Mouse (Mus musculus): ENCODE data around the gene Aloxe3. TPM values are rescaled to one million over a fixed set of nuclear protein-coding genes. Genes with fewer than 3 reads are reported as not detected.

Aloxe3 gene
- 8.1 and 8.5 TPM in 2 replicates for polyA plus RNA-seq (2015; fragmentation: Nextera tagmentation; extraction: Ambion mirVana)

DNA sequence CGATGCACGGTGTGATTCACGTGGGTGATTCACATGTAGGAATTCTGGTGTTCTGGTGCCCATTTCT is at the start of gene Aloxe3:
TSS of gene Aloxe3 (plus strand) at position 45 of the 67 bp plus-strand sequence.
- H3K36me3 ChIP-seq (ENCODE audit: control insufficient read depth, insufficient read depth, low read length), result no peaks in the 10 kb centered on the region
- no peak for ATAC-seq
- peak within 1 kb of the TSS; percentile 55 for H3K9ac ChIP-seq (ENCODE audit: low read depth, low read length)
- peaks cover 2% of the 10 kb centered on the region for H3K4me1 ChIP-seq (ENCODE audit: control insufficient read depth, insufficient read depth, low read depth, low read length)
- peak within 1 kb of the TSS; percentile 59 for H3K4me2 ChIP-seq (ENCODE audit: low read length)
- H3K27me3 ChIP-seq (replicated peaks; ENCODE audit: control insufficient read depth, insufficient read depth, low read length), result no peaks in the 10 kb centered on the region
- peak within 1 kb of the TSS; percentile 47 for H3K4me3 ChIP-seq (ENCODE audit: low read length)
- H3K27ac ChIP-seq (ENCODE audit: low read depth, low read length), result peak within 1 kb of the TSS; percentile 49
- WGBS, result 1% methylated on average over 3 of the region's 3 CpGs
- H3K9me3 ChIP-seq (ENCODE audit: control insufficient read depth, low read length), result no peaks in the 10 kb centered on the region

DNA sequence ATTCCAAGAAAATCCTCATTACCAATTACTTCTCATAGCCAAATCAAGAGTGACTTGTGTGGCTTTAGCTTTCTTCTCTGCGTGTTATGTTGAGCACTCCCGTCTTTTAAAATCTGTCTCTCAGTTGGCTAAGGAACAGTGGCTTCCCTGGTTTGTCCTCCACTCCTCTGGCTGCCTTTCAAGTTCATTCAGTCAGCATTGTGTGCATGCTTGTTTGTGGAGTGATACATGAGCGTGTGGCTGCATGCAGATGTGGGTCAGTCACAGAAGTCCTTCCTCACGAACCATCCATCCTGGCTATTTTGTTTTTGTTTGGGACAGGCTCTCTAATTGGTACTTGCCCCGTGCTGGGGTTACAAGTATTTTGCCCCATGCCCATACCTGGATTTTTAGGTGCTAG is 49.1 kb upstream of the Aloxe3 start:
- no peak overlapping the region for H3K4me3 ChIP-seq (ENCODE audit: low read length)
- H3K4me1 ChIP-seq (ENCODE audit: control insufficient read depth, insufficient read depth, low read depth, low read length), result peaks cover 13% of the 10 kb centered on the region
- H3K4me2 ChIP-seq (ENCODE audit: low read length), result no peak overlapping the region
- WGBS, result 56% methylated on average over 5 of the region's 5 CpGs
- H3K9me3 ChIP-seq (ENCODE audit: control insufficient read depth, low read length), result no peaks in the 10 kb centered on the region
- no peaks in the 10 kb centered on the region for H3K36me3 ChIP-seq (ENCODE audit: control insufficient read depth, insufficient read depth, low read length)
- H3K9ac ChIP-seq (ENCODE audit: low read depth, low read length), result no peak overlapping the region
- no peak overlapping the region for H3K27ac ChIP-seq (ENCODE audit: low read depth, low read length)
- H3K27me3 ChIP-seq (replicated peaks; ENCODE audit: control insufficient read depth, insufficient read depth, low read length), result no peaks in the 10 kb centered on the region
- ATAC-seq, result no peak

DNA sequence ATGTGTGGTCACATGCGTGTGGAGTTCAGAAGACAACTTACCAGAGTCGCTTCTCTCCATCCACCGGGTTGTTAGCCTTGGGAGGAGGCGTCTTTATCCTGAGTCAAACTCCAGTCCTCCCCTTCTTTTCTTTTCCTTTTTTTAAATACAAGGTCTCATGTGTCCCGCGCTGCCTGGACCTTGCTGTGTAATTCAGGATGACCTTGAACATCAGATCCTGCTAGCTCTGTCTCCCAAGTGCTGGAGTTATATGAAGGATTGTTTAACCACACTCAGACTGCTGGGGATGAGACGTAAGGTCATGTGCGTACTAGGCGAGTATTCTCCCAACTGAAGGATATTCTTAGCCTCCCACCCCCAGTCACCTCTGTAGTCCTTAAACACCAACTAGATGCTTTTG is 48.4 kb upstream of the Aloxe3 start:
- Histone ChIP-seq H3K4me2 (ENCODE audit: low read length) (no peak overlapping the region), H3K27ac (ENCODE audit: low read depth, low read length) (no peak overlapping the region), H3K36me3 (ENCODE audit: control insufficient read depth, insufficient read depth, low read length) (no peaks in the 10 kb centered on the region), H3K27me3 (replicated peaks; ENCODE audit: control insufficient read depth, insufficient read depth, low read length) (no peaks in the 10 kb centered on the region), H3K9me3 (ENCODE audit: control insufficient read depth, low read length) (no peaks in the 10 kb centered on the region), H3K4me1 (ENCODE audit: control insufficient read depth, insufficient read depth, low read depth, low read length) (peaks cover 7% of the 10 kb centered on the region), H3K4me3 (ENCODE audit: low read length) (no peak overlapping the region), H3K9ac (ENCODE audit: low read depth, low read length) (no peak overlapping the region)
- ATAC-seq, result no peak
- WGBS, result 85% methylated on average over 9 of the region's 9 CpGs

DNA sequence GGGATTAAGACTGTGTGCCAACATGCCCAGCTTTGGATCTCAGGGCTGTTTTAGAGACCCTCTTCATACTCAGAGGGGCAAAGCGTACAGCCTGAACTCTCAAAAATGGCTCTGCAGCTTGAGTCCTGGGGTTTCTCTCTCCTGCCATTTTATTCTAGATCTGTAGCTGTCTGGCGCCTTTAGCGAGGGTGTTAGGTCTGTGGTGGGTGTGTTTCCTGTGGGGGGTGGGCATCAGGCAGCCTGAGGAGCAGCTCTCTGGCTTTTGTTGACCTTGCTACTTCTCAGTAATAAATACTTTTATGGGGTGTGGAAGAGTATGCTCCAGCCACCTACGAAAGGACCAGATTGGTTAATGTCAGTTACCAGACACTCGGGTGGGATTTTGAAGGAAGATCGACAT is 47.7 kb upstream of the Aloxe3 start:
- WGBS, result 83% methylated on average over 6 of the region's 6 CpGs
- no peak for ATAC-seq
- Histone ChIP-seq H3K9ac (ENCODE audit: low read depth, low read length) (no peak overlapping the region), H3K27ac (ENCODE audit: low read depth, low read length) (no peak overlapping the region), H3K4me2 (ENCODE audit: low read length) (no peak overlapping the region), H3K27me3 (replicated peaks; ENCODE audit: control insufficient read depth, insufficient read depth, low read length) (no peaks in the 10 kb centered on the region), H3K36me3 (ENCODE audit: control insufficient read depth, insufficient read depth, low read length) (no peaks in the 10 kb centered on the region), H3K9me3 (ENCODE audit: control insufficient read depth, low read length) (no peaks in the 10 kb centered on the region), H3K4me1 (ENCODE audit: control insufficient read depth, insufficient read depth, low read depth, low read length) (0 out of 2 replicates have a peak, but pooled peaks cover 4% of the 10 kb centered on the region), H3K4me3 (ENCODE audit: low read length) (no peak overlapping the region)

DNA sequence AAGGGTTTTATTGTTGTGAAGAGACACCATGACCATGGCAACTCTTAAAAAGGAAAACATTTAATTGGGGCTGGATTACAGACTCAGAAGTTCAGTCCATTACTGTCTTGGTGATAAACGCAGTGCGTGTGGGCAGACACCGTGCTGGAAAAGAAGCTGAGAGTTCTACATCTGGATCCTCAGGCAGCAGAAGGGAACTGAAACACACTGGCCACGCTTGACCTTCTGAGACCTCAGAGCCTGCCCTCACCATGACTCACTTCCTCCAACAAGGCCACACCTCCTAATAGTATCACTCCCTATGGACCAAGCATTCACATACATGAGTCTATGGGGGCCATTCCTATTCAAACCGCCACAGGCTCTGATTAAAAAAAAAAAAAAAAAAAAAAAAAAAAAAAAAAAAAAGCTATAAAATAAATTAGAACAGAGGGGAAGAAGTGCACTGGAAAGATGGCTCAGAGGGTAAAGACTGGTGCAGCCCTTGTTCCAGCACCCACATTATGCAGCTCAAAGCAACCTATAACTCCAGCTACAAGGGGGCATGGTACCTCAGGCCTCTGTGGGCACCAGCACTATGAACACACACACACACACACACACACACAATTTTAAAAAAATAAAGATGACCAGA is 46.8 kb upstream of the Aloxe3 start:
- 85% methylated on average over 5 of the region's 5 CpGs for WGBS
- Histone ChIP-seq H3K36me3 (ENCODE audit: control insufficient read depth, insufficient read depth, low read length) (no peaks in the 10 kb centered on the region), H3K27me3 (replicated peaks; ENCODE audit: control insufficient read depth, insufficient read depth, low read length) (no peaks in the 10 kb centered on the region), H3K9ac (ENCODE audit: low read depth, low read length) (no peak overlapping the region), H3K4me3 (ENCODE audit: low read length) (no peak overlapping the region), H3K4me1 (ENCODE audit: control insufficient read depth, insufficient read depth, low read depth, low read length) (0 out of 2 replicates have a peak, but pooled peaks cover 4% of the 10 kb centered on the region), H3K9me3 (ENCODE audit: control insufficient read depth, low read length) (no peaks in the 10 kb centered on the region), H3K27ac (ENCODE audit: low read depth, low read length) (no peak overlapping the region), H3K4me2 (ENCODE audit: low read length) (no peak overlapping the region)
- no peak for ATAC-seq

DNA sequence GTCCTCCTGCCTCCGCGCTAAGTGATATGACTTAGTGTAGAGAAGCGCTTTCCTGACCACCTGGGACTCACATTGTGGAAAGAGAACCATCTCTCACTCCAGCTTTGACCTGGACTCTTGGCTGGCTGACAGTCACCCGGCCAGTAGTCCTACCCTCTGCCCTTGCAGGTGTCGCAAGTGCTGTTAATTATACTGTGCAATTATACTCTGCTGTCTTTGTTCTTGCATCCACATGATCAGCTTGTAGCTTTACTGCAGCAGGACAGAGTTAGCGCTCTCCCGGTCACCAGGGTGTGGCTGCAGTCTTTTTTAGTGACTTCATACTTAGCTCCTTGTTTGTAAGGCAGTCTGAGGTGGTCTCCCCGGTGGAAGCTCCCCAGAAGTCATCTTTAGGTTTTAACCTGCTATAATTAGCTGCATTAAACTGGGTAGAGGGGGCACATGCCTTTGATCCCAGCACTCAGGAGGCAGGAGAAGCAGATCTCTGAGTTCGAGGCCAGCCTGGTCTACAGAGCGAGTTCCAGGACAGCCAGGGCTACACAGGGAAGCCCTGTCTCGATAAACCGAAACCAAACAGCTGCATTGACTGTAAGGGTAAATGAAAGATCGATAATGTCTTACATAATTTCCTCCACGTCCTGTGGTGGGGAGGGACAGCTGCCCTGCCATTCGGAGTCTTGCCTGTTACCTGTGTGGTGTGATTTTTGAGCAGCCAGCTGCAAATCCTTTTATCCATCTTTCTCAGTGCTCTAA is 45.4 kb upstream of the Aloxe3 start:
- H3K9me3 ChIP-seq (ENCODE audit: control insufficient read depth, low read length), result no peaks in the 10 kb centered on the region
- no peak overlapping the region for H3K9ac ChIP-seq (ENCODE audit: low read depth, low read length)
- H3K27me3 ChIP-seq (replicated peaks; ENCODE audit: control insufficient read depth, insufficient read depth, low read length), result no peaks in the 10 kb centered on the region
- H3K4me2 ChIP-seq (ENCODE audit: low read length), result no peak overlapping the region
- ATAC-seq, result no peak
- H3K36me3 ChIP-seq (ENCODE audit: control insufficient read depth, insufficient read depth, low read length), result no peaks in the 10 kb centered on the region
- H3K4me3 ChIP-seq (ENCODE audit: low read length), result no peak overlapping the region
- H3K27ac ChIP-seq (ENCODE audit: low read depth, low read length), result no peak overlapping the region
- WGBS, result 83% methylated on average over 15 of the region's 15 CpGs
- no peaks in the 10 kb centered on the region for H3K4me1 ChIP-seq (ENCODE audit: control insufficient read depth, insufficient read depth, low read depth, low read length)

DNA sequence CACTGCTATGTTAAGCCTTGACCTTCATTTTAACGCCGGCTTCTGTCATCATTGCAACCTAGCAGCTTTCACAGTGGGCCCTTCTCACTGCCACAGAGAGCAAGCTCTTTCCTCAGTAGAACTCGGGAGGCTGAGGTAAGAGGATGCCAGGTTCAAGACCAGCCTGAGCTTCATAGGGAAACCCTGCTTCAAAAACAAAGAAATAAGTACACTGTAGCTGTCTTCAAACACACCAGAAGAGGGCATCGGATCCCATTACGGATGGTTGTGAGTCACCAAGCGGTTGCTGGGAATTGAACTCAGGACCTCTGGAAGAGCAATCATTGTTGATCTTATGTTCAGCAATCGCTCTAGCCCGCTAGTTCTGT is 44.9 kb upstream of the Aloxe3 start:
- Histone ChIP-seq H3K9ac (ENCODE audit: low read depth, low read length) (no peak overlapping the region), H3K9me3 (ENCODE audit: control insufficient read depth, low read length) (no peaks in the 10 kb centered on the region), H3K4me2 (ENCODE audit: low read length) (no peak overlapping the region), H3K27ac (ENCODE audit: low read depth, low read length) (no peak overlapping the region), H3K36me3 (ENCODE audit: control insufficient read depth, insufficient read depth, low read length) (no peaks in the 10 kb centered on the region), H3K27me3 (replicated peaks; ENCODE audit: control insufficient read depth, insufficient read depth, low read length) (no peaks in the 10 kb centered on the region), H3K4me3 (ENCODE audit: low read length) (no peak overlapping the region), H3K4me1 (ENCODE audit: control insufficient read depth, insufficient read depth, low read depth, low read length) (no peaks in the 10 kb centered on the region)
- 91% methylated on average over 8 of the region's 8 CpGs for WGBS
- ATAC-seq, result no peak

DNA sequence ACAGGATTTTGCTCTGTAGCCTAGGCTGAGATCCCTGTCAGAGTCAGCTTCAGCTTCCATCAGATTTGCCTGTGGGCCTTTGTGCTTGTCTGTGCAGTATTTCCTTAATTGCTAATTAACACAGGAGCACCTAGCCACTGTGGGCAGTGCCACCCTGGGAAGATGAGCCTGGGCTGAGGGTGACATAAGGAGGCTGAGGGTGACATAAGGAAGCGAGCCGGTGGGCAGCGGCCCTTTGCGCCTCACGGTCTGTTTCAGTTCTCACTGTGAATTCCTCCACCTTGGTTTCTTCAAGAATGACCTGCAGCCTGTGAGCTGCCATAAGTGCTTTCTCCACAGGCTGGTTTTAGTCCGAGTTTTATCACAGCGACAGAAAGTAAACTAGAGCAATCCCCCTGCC is 44.1 kb upstream of the Aloxe3 start:
- Histone ChIP-seq H3K9ac (ENCODE audit: low read depth, low read length) (no peak overlapping the region), H3K36me3 (ENCODE audit: control insufficient read depth, insufficient read depth, low read length) (no peaks in the 10 kb centered on the region), H3K9me3 (ENCODE audit: control insufficient read depth, low read length) (no peaks in the 10 kb centered on the region), H3K27ac (ENCODE audit: low read depth, low read length) (no peak overlapping the region), H3K4me3 (ENCODE audit: low read length) (no peak overlapping the region), H3K4me1 (ENCODE audit: control insufficient read depth, insufficient read depth, low read depth, low read length) (no peaks in the 10 kb centered on the region), H3K27me3 (replicated peaks; ENCODE audit: control insufficient read depth, insufficient read depth, low read length) (no peaks in the 10 kb centered on the region), H3K4me2 (ENCODE audit: low read length) (no peak overlapping the region)
- no peak for ATAC-seq
- WGBS, result 93% methylated on average over 7 of the region's 7 CpGs

DNA sequence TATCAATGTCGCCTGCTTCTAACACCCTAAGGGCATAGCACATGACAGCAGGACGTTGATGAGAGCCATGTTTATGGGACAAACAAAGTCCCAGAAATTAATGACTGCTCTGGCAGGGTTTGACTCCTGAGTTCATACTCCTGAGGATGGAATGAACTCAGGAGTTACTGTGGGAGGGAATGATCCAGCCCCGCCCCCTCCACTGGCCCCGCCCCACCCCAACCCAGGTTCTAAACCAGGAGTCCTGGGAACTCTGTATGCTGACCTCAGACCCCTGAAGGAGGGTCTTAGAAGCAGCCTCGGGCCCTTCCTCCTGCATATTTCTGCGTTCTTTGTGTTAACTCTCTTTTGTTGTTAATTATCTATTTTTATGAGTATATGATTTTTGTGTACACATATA is 40.1 kb upstream of the Aloxe3 start:
- Histone ChIP-seq H3K4me3 (ENCODE audit: low read length) (no peak overlapping the region), H3K9me3 (ENCODE audit: control insufficient read depth, low read length) (no peaks in the 10 kb centered on the region), H3K27ac (ENCODE audit: low read depth, low read length) (no peak overlapping the region), H3K9ac (ENCODE audit: low read depth, low read length) (no peak overlapping the region), H3K27me3 (replicated peaks; ENCODE audit: control insufficient read depth, insufficient read depth, low read length) (no peaks in the 10 kb centered on the region), H3K4me1 (ENCODE audit: control insufficient read depth, insufficient read depth, low read depth, low read length) (peaks cover 19% of the 10 kb centered on the region), H3K36me3 (ENCODE audit: control insufficient read depth, insufficient read depth, low read length) (peaks cover 3% of the 10 kb centered on the region; the same call in 1 of the 2 replicates), H3K4me2 (ENCODE audit: low read length) (no peak overlapping the region)
- WGBS, result 74% methylated on average over 6 of the region's 6 CpGs
- ATAC-seq, result no peak
